Mouse (Mus musculus): Measurements from ENCODE around the gene Ier5l. TPM values are rescaled to one million over a fixed set of nuclear protein-coding genes. Genes with fewer than 3 reads are reported as not detected.

The Ier5l gene
- polyA plus RNA-seq, 1 experiment from 2014 or later, result 2.8 TPM

DNA sequence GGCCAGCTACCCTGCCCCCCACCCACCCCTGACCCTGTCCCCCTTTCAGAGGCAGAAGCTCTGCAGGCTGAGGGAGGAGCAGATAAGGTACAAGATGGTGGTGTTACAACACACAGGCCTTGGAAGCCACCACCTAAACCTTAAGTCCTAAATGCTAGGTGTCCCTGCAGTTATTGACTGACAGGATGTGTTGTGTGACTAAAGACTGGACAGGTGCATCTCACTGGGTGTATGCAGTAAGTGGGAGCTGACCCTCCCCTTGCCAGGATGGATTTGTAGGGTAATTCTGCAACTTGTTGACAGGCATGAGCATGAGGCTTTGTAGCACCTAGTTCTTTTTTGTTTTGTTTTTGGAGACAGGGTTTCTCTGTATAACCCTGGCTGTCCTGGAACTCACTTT lies 29.6 kb downstream of the Ier5l start:
- H3K36me3 ChIP-seq (replicated peaks), result peaks cover 81% of the 10 kb centered on the region
- H3K9me3 ChIP-seq, result peaks cover 2% of the 10 kb centered on the region; the same call in 1 of the 2 replicates
- peaks cover 87% of the 10 kb centered on the region for H3K4me1 ChIP-seq
- no peak overlapping the region for H3K4me3 ChIP-seq
- peak overlapping the region; percentile 98 for H3K27ac ChIP-seq (replicated peaks)
- H3K27me3 ChIP-seq (replicated peaks; ENCODE audit: low read depth, poor library complexity, severe bottlenecking), result no peaks in the 10 kb centered on the region
- no peak for DNase-seq (ENCODE audit: low spot score)

- H3K4me3 ChIP-seq, result no peak overlapping the region
- no peaks in the 10 kb centered on the region for H3K27me3 ChIP-seq (replicated peaks; ENCODE audit: low read depth, poor library complexity, severe bottlenecking)
- peaks cover 87% of the 10 kb centered on the region for H3K4me1 ChIP-seq
- 61% methylated on average over 5 of the region's 5 CpGs for WGBS
- H3K27ac ChIP-seq (replicated peaks), result peak overlapping the region; percentile 98
- H3K36me3 ChIP-seq (replicated peaks), result peaks cover 81% of the 10 kb centered on the region
- no peak for DNase-seq (ENCODE audit: low spot score)
- no peaks in the 10 kb centered on the region for H3K9me3 ChIP-seq
Observed at GRCm38 (mm10) chr2:30444006-30444405, 30.0 kb downstream of the Ier5l start.

DNA sequence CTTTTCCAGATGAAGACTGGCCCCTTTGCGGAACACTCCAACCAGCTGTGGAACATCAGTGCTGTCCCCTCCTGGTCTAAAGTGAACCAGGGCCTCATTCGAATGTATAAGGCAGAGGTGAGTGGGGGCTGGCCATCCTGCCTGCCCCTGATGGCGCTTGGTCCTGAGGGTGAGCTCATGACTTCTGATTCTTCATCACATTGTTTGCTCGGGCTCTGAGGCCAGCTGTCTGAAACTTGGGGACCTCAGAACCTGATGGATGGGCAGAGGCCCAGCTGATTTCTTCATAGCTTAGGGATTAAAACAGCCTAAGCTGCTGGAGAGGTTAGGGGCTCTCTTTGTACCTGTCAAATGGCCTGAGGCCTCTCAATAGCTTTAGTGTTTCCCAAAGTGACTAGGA lies 30.7 kb downstream of the Ier5l start:
- peaks cover 81% of the 10 kb centered on the region for H3K36me3 ChIP-seq (replicated peaks)
- no peaks in the 10 kb centered on the region for H3K27me3 ChIP-seq (replicated peaks; ENCODE audit: low read depth, poor library complexity, severe bottlenecking)
- no peak for DNase-seq (ENCODE audit: low spot score)
- H3K27ac ChIP-seq (replicated peaks), result peak overlapping the region; percentile 98
- H3K9me3 ChIP-seq, result no peaks in the 10 kb centered on the region
- 63% methylated on average over 4 of the region's 4 CpGs for WGBS
- H3K4me3 ChIP-seq, result peak overlapping the region; percentile 48; the same call in 1 of the 2 replicates
- peaks cover 86% of the 10 kb centered on the region for H3K4me1 ChIP-seq

- no peaks in the 10 kb centered on the region for H3K9me3 ChIP-seq
- peak overlapping the region; percentile 48 for H3K4me3 ChIP-seq
- H3K27ac ChIP-seq (replicated peaks), result peak overlapping the region; percentile 98
- DNase-seq (ENCODE audit: low spot score), result no peak
- H3K27me3 ChIP-seq (replicated peaks; ENCODE audit: low read depth, poor library complexity, severe bottlenecking), result no peaks in the 10 kb centered on the region
- peaks cover 78% of the 10 kb centered on the region for H3K4me1 ChIP-seq
- WGBS, result 41% methylated on average over 5 of the region's 5 CpGs
- peaks cover 81% of the 10 kb centered on the region for H3K36me3 ChIP-seq (replicated peaks)
Observed at GRCm38 (mm10) chr2:30442498-30442890, 31.5 kb downstream of the Ier5l start.

DNA sequence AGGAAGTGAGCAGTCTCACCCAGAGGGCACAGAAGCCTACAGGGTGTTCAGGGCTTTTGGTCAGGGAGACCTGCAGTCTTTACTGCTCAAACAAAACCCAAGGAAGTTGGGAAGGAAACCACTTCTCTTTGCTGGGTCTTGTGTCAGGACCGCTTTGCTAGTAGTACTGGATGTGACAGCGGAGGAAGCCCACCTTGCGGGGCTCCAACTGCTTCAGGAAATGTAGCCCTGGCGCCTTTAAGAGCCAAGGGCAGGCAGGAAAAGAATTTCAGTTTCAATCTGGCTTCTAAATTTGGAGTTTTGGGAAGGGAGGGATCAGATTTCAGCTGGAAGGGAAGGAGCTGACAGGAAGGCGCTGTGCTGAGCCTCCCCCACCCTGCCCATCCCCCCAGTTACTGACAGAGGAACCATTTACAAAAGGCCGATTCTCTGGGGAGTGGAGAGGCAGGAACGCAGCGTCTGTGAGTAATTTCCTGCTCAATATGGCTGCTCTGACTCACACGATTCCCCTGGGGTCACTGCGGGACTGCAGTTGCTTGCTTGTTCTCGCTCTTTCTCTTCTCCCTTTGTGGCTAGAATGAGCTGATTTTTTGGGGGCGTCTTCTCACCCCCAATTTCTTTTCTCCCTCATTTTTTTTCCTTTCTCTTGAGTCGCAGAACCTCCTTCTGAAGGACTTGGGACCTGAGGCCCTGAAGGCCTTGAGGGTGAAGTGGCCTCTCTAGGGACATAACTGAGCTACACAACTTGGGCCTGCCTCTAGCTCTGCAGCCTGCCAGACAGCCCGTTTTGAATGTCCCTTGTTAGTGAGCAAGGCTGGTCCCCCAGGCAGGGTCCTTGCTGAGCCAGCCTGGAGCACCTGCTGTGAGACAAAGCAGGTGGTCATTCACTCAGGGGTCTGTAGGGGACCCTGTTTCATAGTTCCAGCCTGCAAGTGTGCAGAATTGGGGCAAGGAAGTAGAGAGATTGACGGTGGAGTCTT lies 32.2 kb downstream of the Ier5l start:
- WGBS, result 3% methylated on average over 15 of the region's 15 CpGs
- H3K36me3 ChIP-seq (replicated peaks), result peaks cover 81% of the 10 kb centered on the region
- DNase-seq (ENCODE audit: low spot score), result peak; percentile 96
- no peaks in the 10 kb centered on the region for H3K27me3 ChIP-seq (replicated peaks; ENCODE audit: low read depth, poor library complexity, severe bottlenecking)
- H3K9me3 ChIP-seq, result no peaks in the 10 kb centered on the region
- peak overlapping the region; percentile 48 for H3K4me3 ChIP-seq
- peak overlapping the region; percentile 98 for H3K27ac ChIP-seq (replicated peaks)
- H3K4me1 ChIP-seq, result peaks cover 72% of the 10 kb centered on the region

DNA sequence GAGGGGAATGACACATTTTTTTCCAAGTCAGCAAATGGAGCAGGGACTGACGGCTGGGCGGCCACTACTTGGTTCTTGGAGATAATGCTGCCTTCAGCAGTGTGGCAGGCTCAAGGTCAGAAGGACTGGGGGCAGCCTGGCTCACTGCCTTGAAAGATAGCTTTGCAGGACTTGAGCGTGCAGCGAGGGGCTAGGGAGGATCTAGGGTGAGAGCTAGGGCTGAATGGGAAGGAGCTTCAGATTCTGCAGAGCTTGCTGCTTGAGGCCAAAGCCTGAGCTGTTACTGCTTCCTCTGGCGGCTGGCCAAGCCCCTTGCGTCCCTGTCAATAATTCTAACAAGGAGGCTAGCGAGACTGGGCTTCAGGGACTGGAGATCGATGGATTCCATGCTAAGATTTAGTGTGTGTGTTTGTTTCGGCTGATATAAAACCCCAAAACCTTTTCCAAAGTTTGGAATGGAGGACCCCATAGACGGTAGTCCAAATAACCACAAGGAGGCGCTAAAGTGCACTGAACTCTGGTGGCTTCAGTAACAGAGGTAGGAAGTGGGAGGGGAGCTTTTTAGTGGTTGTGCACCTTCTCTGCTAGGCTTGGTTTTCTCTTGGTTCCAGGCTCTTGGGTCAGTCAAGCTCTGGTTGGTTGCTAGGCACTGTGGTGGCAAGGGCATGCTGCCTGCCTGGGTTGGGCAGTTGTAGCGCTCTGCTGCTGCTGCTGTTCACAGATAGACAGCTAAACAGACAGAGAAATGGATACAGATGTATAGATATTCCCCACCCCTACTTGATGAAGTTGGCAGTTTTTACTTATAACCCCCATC lies 33.1 kb downstream of the Ier5l start:
- Histone ChIP-seq H3K27me3 (replicated peaks; ENCODE audit: low read depth, poor library complexity, severe bottlenecking) (no peaks in the 10 kb centered on the region), H3K36me3 (replicated peaks) (peaks cover 80% of the 10 kb centered on the region), H3K4me3 (peak overlapping the region; percentile 48), H3K27ac (replicated peaks) (peak overlapping the region; percentile 98), H3K4me1 (peaks cover 63% of the 10 kb centered on the region), H3K9me3 (no peaks in the 10 kb centered on the region)
- 16% methylated on average over 12 of the region's 12 CpGs for WGBS
- peak; percentile 74 for DNase-seq (ENCODE audit: low spot score)

DNA sequence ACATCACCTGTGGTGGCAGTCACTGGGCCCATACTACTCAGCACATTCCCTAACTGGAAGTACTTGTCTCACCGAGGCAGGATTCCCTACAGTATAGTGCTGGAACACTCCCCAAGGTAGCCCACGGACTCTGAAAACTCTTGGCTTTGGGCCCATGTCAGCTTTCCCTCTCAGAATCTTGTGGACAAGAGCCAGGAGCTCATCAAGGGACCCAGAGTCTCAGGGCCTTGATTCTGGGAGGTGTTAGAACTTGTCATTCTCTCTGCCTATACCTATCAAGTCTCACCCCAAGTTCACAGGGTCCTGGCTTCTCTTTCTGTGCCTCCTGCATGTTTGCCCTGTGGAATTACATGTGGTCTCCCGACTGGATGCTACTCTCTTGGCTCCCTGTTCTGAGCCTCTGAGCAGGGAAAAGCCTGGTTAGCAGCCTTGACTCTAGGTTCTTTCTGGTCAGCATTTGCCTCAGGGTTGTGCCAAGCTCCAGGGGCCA lies 33.8 kb downstream of the Ier5l start:
- Histone ChIP-seq H3K36me3 (replicated peaks) (peaks cover 80% of the 10 kb centered on the region), H3K4me3 (peak overlapping the region; percentile 48; the same call in 1 of the 2 replicates), H3K27ac (replicated peaks) (peak overlapping the region; percentile 98), H3K27me3 (replicated peaks; ENCODE audit: low read depth, poor library complexity, severe bottlenecking) (no peaks in the 10 kb centered on the region), H3K9me3 (no peaks in the 10 kb centered on the region), H3K4me1 (peaks cover 60% of the 10 kb centered on the region)
- WGBS, result 67% methylated on average over 3 of the region's 3 CpGs
- DNase-seq (ENCODE audit: low spot score), result no peak

- peaks cover 55% of the 10 kb centered on the region for H3K4me1 ChIP-seq
- no peak for DNase-seq (ENCODE audit: low spot score)
- no peak overlapping the region for H3K4me3 ChIP-seq
- WGBS, result 92% methylated on average over 6 of the region's 6 CpGs
- peaks cover 80% of the 10 kb centered on the region for H3K36me3 ChIP-seq (replicated peaks)
- no peaks in the 10 kb centered on the region for H3K27me3 ChIP-seq (replicated peaks; ENCODE audit: low read depth, poor library complexity, severe bottlenecking)
- no peaks in the 10 kb centered on the region for H3K9me3 ChIP-seq
- H3K27ac ChIP-seq (replicated peaks), result peak overlapping the region; percentile 98; the same call in 1 of the 2 replicates
Observed at GRCm38 (mm10) chr2:30439631-30440030, 34.4 kb downstream of the Ier5l start.

DNA sequence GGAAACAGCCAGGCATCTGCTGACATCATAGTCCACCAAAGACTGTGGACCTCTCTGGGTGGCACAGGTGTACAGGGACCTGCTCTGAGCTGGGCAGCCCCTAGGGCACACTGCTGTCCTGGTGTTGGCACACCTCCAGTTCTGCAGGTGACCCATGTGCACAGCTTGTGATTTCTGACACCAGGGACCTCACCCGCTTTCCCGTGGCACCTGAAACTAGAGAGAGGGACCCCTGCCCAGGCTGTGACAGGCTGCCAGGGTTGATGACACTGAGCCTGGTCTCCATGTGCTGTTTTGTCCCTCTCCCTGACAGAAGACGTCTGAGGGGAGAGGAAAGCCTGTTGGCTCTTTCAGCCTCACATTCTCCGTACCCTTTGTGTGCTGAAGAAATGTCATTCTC lies 36.2 kb downstream of the Ier5l start:
- H3K9me3 ChIP-seq, result no peaks in the 10 kb centered on the region
- H3K27ac ChIP-seq (replicated peaks), result no peak overlapping the region
- no peak for DNase-seq (ENCODE audit: low spot score)
- 92% methylated on average over 4 of the region's 4 CpGs for WGBS
- peaks cover 80% of the 10 kb centered on the region for H3K36me3 ChIP-seq (replicated peaks)
- no peaks in the 10 kb centered on the region for H3K27me3 ChIP-seq (replicated peaks; ENCODE audit: low read depth, poor library complexity, severe bottlenecking)
- peaks cover 37% of the 10 kb centered on the region for H3K4me1 ChIP-seq
- H3K4me3 ChIP-seq, result no peak overlapping the region

GRCm38 (mm10) chr2:30436809-30437208 lies 37.2 kb downstream of the Ier5l start:
- no peaks in the 10 kb centered on the region for H3K27me3 ChIP-seq (replicated peaks; ENCODE audit: low read depth, poor library complexity, severe bottlenecking)
- WGBS, result 79% methylated on average over 4 of the region's 4 CpGs
- H3K27ac ChIP-seq (replicated peaks), result no peak overlapping the region
- H3K9me3 ChIP-seq, result no peaks in the 10 kb centered on the region
- peaks cover 90% of the 10 kb centered on the region for H3K36me3 ChIP-seq (replicated peaks)
- H3K4me1 ChIP-seq, result peaks cover 27% of the 10 kb centered on the region
- no peak for DNase-seq (ENCODE audit: low spot score)
- H3K4me3 ChIP-seq, result no peak overlapping the region

DNA sequence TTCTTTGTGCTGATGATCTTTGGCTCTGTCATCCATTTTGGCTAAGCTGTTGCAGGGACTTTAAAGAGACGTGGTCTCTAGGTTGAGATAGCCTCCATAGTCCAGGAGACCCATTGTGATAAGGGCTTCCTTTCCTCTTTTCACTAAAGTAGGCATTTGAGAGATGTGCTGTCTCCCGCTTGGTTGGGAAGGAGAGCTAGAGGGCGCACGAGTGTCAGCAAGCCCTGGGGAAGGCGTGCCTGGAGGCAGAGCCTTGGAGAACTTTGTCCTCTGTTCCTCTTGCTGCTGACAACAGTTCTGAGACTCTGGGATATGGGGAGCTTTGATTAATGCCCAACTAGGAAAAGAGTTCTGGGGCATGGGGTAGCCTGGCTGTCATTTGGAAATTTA lies 37.9 kb downstream of the Ier5l start:
- 78% methylated on average over 5 of the region's 5 CpGs for WGBS
- Histone ChIP-seq H3K9me3 (no peaks in the 10 kb centered on the region), H3K27ac (replicated peaks) (no peak overlapping the region), H3K27me3 (replicated peaks; ENCODE audit: low read depth, poor library complexity, severe bottlenecking) (no peaks in the 10 kb centered on the region), H3K4me1 (peaks cover 21% of the 10 kb centered on the region), H3K4me3 (no peak overlapping the region), H3K36me3 (replicated peaks) (peaks cover 96% of the 10 kb centered on the region)
- no peak for DNase-seq (ENCODE audit: low spot score)

DNA sequence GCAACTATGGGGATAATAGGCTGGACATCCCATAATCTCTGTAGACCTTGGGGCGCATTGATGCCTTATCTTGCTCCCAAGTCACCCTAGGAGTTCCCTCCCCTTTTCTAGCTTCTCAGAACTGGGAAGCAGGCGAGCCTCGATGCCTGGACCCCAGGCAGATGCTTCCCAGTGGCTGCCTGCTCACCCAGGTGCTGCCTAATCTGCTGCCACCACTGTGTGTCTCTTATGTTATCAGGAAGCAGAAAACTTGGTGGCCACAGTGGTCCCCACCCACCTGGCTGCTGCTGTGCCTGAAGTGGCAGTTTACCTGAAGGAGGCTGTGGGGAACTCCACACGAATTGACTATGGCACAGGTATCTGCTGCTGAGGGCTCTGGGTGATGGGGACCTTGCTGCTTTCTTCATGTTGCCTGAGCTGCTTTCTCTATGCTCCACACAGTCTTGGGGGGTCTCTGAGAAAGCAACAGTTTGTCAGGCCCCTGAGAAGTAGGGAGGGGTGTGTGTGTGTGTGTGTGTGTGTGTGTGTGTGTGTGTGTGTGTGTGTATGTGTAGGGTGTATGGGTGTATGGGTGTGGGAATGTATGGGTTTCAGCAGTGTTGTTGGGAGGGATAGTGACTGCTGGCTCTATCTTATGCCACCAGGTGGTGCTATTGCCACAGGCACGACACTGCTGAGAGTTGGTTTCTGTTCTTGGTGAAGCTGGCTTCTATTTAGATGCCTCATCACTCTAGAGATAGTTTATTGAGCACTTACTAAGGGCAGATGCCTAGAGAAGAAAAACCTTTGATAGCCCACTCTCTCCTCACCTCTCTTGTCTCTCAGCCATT lies 38.5 kb downstream of the Ier5l start:
- Histone ChIP-seq H3K27me3 (replicated peaks; ENCODE audit: low read depth, poor library complexity, severe bottlenecking) (no peaks in the 10 kb centered on the region), H3K36me3 (replicated peaks) (peaks cover 99% of the 10 kb centered on the region), H3K9me3 (no peaks in the 10 kb centered on the region), H3K27ac (replicated peaks) (no peak overlapping the region; the same call in 1 of the 2 replicates), H3K4me3 (no peak overlapping the region), H3K4me1 (peaks cover 14% of the 10 kb centered on the region)
- 58% methylated on average over 5 of the region's 5 CpGs for WGBS
- peak; percentile 70 for DNase-seq (ENCODE audit: low spot score)
